Mouse (Mus musculus): ENCODE data around the gene Erich4.

- TF ChIP-seq CTCF (IDR thresholded peaks at IDR 0.05; ENCODE audit: low read depth), result no peak
- no peak for TF ChIP-seq EP300 (IDR thresholded peaks at IDR 0.05; ENCODE audit: low read depth)
Measured at GRCm38 (mm10) chr7:25651281-25651680, 35.6 kb upstream of the Erich4 start.

All from heart, postnatal 0 days (tissue).